Mouse (Mus musculus): Measurements from ENCODE around the gene Klf13. TPM values are rescaled to one million over a fixed set of nuclear protein-coding genes. Genes with fewer than 3 reads are reported as not detected.
A peak's percentile ranks its signal among the peaks of the same experiment; 100 is the strongest.

The Klf13 gene
- polyA plus RNA-seq, 1 experiment from 2014 or later: 15.3 TPM

GRCm38 (mm10) chr7:63924151-63924550 lies 14.6 kb downstream of the Klf13 start:
- Histone ChIP-seq H3K4me1 (replicated peaks) (peaks cover 94% of the 10 kb centered on the region), H3K36me3 (replicated peaks) (peaks cover 10% of the 10 kb centered on the region; the same call in 1 of the 2 replicates)

GRCm38 (mm10) chr7:63922975-63923374 lies 15.7 kb downstream of the Klf13 start:
- no peak for ATAC-seq (ENCODE audit: insufficient read depth)
- H3K27me3 ChIP-seq: no peaks in the 10 kb centered on the region
- peaks cover 10% of the 10 kb centered on the region; the same call in 1 of the 2 replicates for H3K36me3 ChIP-seq (replicated peaks)
- H3K4me2 ChIP-seq: no peak overlapping the region
- no peak overlapping the region for H3K4me3 ChIP-seq (replicated peaks)
- no peak overlapping the region for H3K27ac ChIP-seq (replicated peaks)
- peaks cover 96% of the 10 kb centered on the region for H3K4me1 ChIP-seq (replicated peaks)
- no peak overlapping the region for H3K9ac ChIP-seq
- no peaks in the 10 kb centered on the region for H3K9me3 ChIP-seq (replicated peaks)
- WGBS (ENCODE audit: insufficient replicate concordance): 64% methylated on average over 1 of the region's 1 CpGs

More at GRCm38 (mm10) chr7:63924151-63924550, 14.6 kb downstream of the Klf13 start:
- Histone ChIP-seq H3K4me3 (replicated peaks) (no peak overlapping the region), H3K27me3 (no peaks in the 10 kb centered on the region), H3K4me2 (no peak overlapping the region), H3K9me3 (replicated peaks) (no peaks in the 10 kb centered on the region), H3K27ac (replicated peaks) (no peak overlapping the region), H3K9ac (no peak overlapping the region)
- 74% methylated on average over 1 of the region's 1 CpGs for WGBS (ENCODE audit: insufficient replicate concordance)
- no peak for ATAC-seq (ENCODE audit: insufficient read depth)

- H3K4me3 ChIP-seq (replicated peaks): no peak overlapping the region
- H3K9ac ChIP-seq: no peak overlapping the region
- H3K4me2 ChIP-seq: no peak overlapping the region
- no peak for ATAC-seq (ENCODE audit: insufficient read depth)
- 20% methylated on average over 2 of the region's 2 CpGs for WGBS (ENCODE audit: insufficient replicate concordance)
- no peaks in the 10 kb centered on the region for H3K9me3 ChIP-seq (replicated peaks)
- H3K4me1 ChIP-seq (replicated peaks): peaks cover 96% of the 10 kb centered on the region
- H3K27ac ChIP-seq (replicated peaks): 0 out of 2 replicates have a peak overlapping the region, but pooled peaks have one; percentile 46
- peaks cover 10% of the 10 kb centered on the region; the same call in 1 of the 2 replicates for H3K36me3 ChIP-seq (replicated peaks)
- no peaks in the 10 kb centered on the region for H3K27me3 ChIP-seq
Measured at GRCm38 (mm10) chr7:63922571-63922970, 16.1 kb downstream of the Klf13 start.

GRCm38 (mm10) chr7:63921909-63922562 lies 16.7 kb downstream of the Klf13 start:
- Histone ChIP-seq H3K4me3 (replicated peaks) (no peak overlapping the region), H3K4me1 (replicated peaks) (peaks cover 95% of the 10 kb centered on the region), H3K27me3 (no peaks in the 10 kb centered on the region), H3K36me3 (replicated peaks) (peaks cover 10% of the 10 kb centered on the region; the same call in 1 of the 2 replicates), H3K4me2 (no peak overlapping the region), H3K27ac (replicated peaks) (0 out of 2 replicates have a peak overlapping the region, but pooled peaks have one; percentile 46), H3K9me3 (replicated peaks) (no peaks in the 10 kb centered on the region), H3K9ac (no peak overlapping the region)
- 41% methylated on average over 8 of the region's 8 CpGs for WGBS (ENCODE audit: insufficient replicate concordance)
- ATAC-seq (ENCODE audit: insufficient read depth): no peak

- Histone ChIP-seq H3K4me3 (replicated peaks) (no peak overlapping the region), H3K27ac (replicated peaks) (no peak overlapping the region), H3K4me1 (replicated peaks) (peaks cover 91% of the 10 kb centered on the region), H3K9me3 (replicated peaks) (no peaks in the 10 kb centered on the region), H3K36me3 (replicated peaks) (peaks cover 10% of the 10 kb centered on the region; the same call in 1 of the 2 replicates), H3K27me3 (no peaks in the 10 kb centered on the region), H3K9ac (no peak overlapping the region; the same call in 1 of the 2 replicates), H3K4me2 (no peak overlapping the region)
- 65% methylated on average over 12 of the region's 12 CpGs for WGBS (ENCODE audit: insufficient replicate concordance)
- no peak for ATAC-seq (ENCODE audit: insufficient read depth)
Measured at GRCm38 (mm10) chr7:63918771-63919768, 19.6 kb downstream of the Klf13 start.

- H3K36me3 ChIP-seq (replicated peaks): peaks cover 10% of the 10 kb centered on the region; the same call in 1 of the 2 replicates
- no peak overlapping the region for H3K4me3 ChIP-seq (replicated peaks)
- H3K4me2 ChIP-seq: no peak overlapping the region
- no peak overlapping the region for H3K9ac ChIP-seq
- no peak for ATAC-seq (ENCODE audit: insufficient read depth)
- H3K4me1 ChIP-seq (replicated peaks): peaks cover 91% of the 10 kb centered on the region
- WGBS (ENCODE audit: insufficient replicate concordance): 64% methylated on average over 6 of the region's 6 CpGs
- H3K27ac ChIP-seq (replicated peaks): no peak overlapping the region
- no peaks in the 10 kb centered on the region for H3K27me3 ChIP-seq
- no peaks in the 10 kb centered on the region for H3K9me3 ChIP-seq (replicated peaks)
Measured at GRCm38 (mm10) chr7:63917693-63918092, 21.0 kb downstream of the Klf13 start.

GRCm38 (mm10) chr7:63916268-63916907 lies 22.3 kb downstream of the Klf13 start, which contains the start of gene E030018B13Rik:
Gene E030018B13Rik (plus strand): TSS chr7:63916857.
- Histone ChIP-seq H3K9ac (no peak within 1 kb of the TSS), H3K4me3 (replicated peaks) (no peak within 1 kb of the TSS), H3K27ac (replicated peaks) (no peak within 1 kb of the TSS), H3K4me2 (no peak within 1 kb of the TSS), H3K36me3 (replicated peaks) (peaks cover 9% of the 10 kb centered on the region; the same call in 1 of the 2 replicates), H3K27me3 (no peaks in the 10 kb centered on the region), H3K9me3 (replicated peaks) (no peaks in the 10 kb centered on the region), H3K4me1 (replicated peaks) (peaks cover 91% of the 10 kb centered on the region)
- 71% methylated on average over 6 of the region's 6 CpGs for WGBS (ENCODE audit: insufficient replicate concordance)
- no peak for ATAC-seq (ENCODE audit: insufficient read depth)

GRCm38 (mm10) chr7:63914891-63915290 lies 23.8 kb downstream of the Klf13 start:
- Histone ChIP-seq H3K9me3 (replicated peaks) (no peaks in the 10 kb centered on the region), H3K9ac (no peak overlapping the region), H3K27ac (replicated peaks) (peak overlapping the region; percentile 57; the same call in 1 of the 2 replicates), H3K4me1 (replicated peaks) (peaks cover 94% of the 10 kb centered on the region), H3K36me3 (replicated peaks) (0 out of 2 replicates have a peak, but pooled peaks cover 3% of the 10 kb centered on the region), H3K27me3 (no peaks in the 10 kb centered on the region), H3K4me2 (no peak overlapping the region), H3K4me3 (replicated peaks) (no peak overlapping the region)
- 86% methylated on average over 2 of the region's 2 CpGs for WGBS (ENCODE audit: insufficient replicate concordance)
- ATAC-seq (ENCODE audit: insufficient read depth): no peak

GRCm38 (mm10) chr7:63913724-63914692 lies 24.7 kb downstream of the Klf13 start:
- no peak overlapping the region for H3K9ac ChIP-seq
- no peaks in the 10 kb centered on the region for H3K9me3 ChIP-seq (replicated peaks)
- 62% methylated on average over 10 of the region's 10 CpGs for WGBS (ENCODE audit: insufficient replicate concordance)
- no peak overlapping the region for H3K4me3 ChIP-seq (replicated peaks)
- H3K27ac ChIP-seq (replicated peaks): peak overlapping the region; percentile 57
- peaks cover 94% of the 10 kb centered on the region for H3K4me1 ChIP-seq (replicated peaks)
- H3K4me2 ChIP-seq: no peak overlapping the region
- H3K27me3 ChIP-seq: no peaks in the 10 kb centered on the region
- H3K36me3 ChIP-seq (replicated peaks): no peaks in the 10 kb centered on the region
- no peak for ATAC-seq (ENCODE audit: insufficient read depth)
